Mouse (Mus musculus) fat pad, adult 2 months (tissue): ENCODE measurements around the gene Frmd4a.
A peak's percentile ranks its signal among the peaks of the same experiment; 100 is the strongest.

Source experiments
- DNase-seq: peaks from one replicate; pipeline ENCODE4 v3.0.0-alpha.2; 2011; ENCODE audit warnings: low read depth, low spot score; ENCODE audit errors: extremely low read depth

The Frmd4a gene

GRCm38 (mm10) chr2:4570186-4570861, 552.8 kb downstream of the Frmd4a start:
- no peak for DNase-seq

- DNase-seq, result no peak
These were observed 555.2 kb downstream of the Frmd4a start for GRCm38 (mm10) chr2:4572498-4573263.

- DNase-seq, result no peak
These were observed 555.9 kb downstream of the Frmd4a start for GRCm38 (mm10) chr2:4573386-4573785.

GRCm38 (mm10) chr2:4574251-4574650, 556.7 kb downstream of the Frmd4a start:
- DNase-seq, result no peak

GRCm38 (mm10) chr2:4575163-4575562, 557.6 kb downstream of the Frmd4a start:
- DNase-seq, result peak; percentile 76

DNA sequence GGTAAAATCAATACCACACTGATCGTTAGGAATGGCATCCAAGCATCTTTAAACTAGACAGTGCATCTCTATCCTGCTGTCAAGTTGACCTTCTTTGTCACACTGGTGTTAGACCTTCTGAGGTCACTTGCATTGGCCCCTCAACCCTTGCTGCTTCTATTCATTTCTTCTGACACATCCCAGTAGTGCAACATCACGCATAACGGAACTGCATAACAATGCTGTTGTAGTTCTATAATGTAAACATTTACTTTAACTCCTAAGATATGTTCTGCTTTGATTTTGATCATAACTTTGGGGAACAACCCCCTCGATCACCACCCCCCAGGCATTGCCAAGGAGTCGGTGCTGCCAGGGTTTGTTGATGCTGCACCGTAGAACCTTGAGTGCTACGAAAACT, 558.5 kb downstream of the Frmd4a start:
- no peak for DNase-seq

- DNase-seq, result no peak
These were observed 560.8 kb downstream of the Frmd4a start for GRCm38 (mm10) chr2:4578291-4578690.

- DNase-seq, result no peak
These were observed 562.0 kb downstream of the Frmd4a start for GRCm38 (mm10) chr2:4579357-4580068.

- no peak for DNase-seq
These were observed 563.1 kb downstream of the Frmd4a start for GRCm38 (mm10) chr2:4580666-4581065.

DNA sequence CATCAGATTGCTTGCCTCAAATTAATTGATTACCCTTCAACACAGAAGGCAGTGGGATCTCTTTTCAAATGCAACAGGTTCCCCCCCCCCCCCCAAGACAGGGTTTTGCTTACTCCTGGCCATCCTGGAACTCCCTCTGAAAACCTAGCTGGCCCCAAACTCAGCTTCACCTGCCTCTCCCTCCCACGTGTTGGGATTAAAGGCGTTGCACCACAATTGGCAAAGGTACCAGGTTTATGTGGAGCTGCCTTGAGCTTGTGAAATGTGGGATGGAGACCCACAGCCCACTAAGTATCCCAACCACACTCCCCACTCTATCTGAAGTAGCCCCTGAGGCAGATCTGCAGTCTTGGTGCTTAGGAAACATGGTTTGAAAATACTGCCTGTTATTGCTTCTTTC, 565.4 kb downstream of the Frmd4a start:
- DNase-seq, result peak; percentile 66

- DNase-seq, result no peak
These were observed 566.7 kb downstream of the Frmd4a start for GRCm38 (mm10) chr2:4584252-4584651.

GRCm38 (mm10) chr2:4586245-4586644, 568.7 kb downstream of the Frmd4a start:
- no peak for DNase-seq

DNA sequence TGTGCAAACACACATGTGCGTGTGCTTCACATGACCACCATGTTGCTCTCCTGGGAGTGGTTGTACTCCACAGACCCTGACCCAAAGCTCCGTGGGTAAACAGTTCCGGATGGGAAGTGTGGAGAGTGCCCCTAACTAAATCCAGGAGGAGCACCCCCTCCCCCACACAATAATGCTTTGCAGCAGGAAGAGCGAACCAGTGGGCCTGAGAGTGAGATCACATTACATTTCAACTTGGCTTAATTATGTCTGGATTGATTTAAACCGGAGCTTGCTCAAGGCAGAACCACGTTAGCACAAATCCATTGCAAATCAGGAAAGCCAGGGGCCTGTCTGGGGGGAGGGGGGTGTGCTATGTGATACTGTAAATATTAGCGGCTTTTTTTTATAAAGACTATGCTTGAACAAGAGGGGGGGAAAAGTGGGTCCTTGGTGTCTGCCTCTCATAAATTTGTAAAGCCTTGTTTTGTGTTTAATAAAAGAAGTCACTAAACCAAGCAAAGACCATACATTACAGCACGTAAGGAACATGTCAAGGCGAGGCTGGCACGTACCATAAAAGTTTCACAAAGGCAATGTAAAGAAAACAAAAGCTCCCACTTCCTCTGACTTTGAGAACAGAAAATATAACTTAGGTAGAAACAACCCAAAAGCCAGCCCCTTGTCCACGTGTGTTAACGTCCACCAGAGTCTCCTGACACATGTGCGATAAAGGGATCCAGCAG, 570.3 kb downstream of the Frmd4a start:
- DNase-seq, result no peak

GRCm38 (mm10) chr2:4591647-4592046, 574.1 kb downstream of the Frmd4a start:
- DNase-seq, result no peak

DNA sequence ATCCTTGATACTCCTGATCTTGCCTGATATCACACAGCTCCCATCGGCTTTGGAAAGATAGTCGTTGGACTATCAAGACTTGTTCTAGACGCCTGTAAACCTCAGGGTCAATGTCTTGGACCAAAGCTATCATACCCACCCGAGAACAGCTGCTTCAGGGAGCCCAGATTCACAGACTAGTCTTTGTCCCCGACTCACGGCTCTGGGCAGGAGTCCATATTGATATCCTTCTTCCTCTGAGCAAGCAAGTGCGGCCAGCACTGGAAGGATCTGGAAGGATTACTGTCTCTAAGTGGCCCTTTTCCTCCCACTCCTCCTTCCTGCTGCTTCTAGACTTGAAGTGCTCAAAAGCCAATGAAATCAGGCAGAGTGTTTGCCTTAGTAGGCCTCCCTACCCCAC, 575.1 kb downstream of the Frmd4a start:
- DNase-seq, result no peak

DNA sequence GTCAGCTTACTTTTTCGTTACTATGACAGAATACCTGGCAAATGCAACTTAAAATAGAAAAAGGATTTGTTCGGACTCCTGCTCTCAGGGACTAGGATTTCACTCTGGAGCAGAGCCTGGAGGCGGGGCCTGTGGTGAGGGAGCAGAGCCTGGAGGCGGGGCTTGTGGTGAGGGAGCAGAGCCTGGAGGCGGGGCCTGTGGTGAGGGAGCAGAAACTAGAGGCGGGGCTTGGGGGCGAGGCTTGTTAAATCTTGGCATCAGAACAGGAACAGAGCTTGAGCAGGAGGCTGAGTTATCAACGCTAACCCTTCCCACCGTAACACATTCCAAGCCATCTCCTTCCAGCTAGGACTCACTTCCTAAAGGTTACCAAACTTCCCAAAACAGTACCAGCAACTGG, 575.9 kb downstream of the Frmd4a start:
- DNase-seq, result no peak

DNA sequence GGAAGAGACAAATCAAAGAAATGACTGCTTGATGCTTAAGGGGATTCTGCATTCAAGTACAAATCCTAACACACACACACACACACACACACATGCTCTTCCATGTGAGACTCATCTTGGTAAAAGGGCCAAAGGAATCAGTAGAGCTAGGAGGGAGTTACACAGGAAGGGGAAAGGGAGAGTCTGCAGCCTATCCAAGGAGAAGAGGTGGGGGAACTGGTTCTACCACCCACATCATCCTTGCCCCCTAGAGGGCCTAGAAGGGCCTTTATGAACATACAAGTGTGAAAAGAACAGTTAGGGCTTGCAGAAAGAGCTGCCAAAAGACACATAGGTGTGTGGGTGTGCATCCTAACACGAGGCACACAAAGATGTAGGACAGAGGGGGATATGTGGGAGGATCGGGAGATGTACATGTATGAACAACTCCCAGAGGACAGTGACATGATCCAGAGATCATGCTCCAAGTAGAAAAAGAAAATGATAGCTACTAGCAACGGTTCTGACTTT, 576.4 kb downstream of the Frmd4a start:
- DNase-seq, result peak; percentile 90

GRCm38 (mm10) chr2:4596992-4597391, 579.5 kb downstream of the Frmd4a start:
- DNase-seq, result no peak

DNA sequence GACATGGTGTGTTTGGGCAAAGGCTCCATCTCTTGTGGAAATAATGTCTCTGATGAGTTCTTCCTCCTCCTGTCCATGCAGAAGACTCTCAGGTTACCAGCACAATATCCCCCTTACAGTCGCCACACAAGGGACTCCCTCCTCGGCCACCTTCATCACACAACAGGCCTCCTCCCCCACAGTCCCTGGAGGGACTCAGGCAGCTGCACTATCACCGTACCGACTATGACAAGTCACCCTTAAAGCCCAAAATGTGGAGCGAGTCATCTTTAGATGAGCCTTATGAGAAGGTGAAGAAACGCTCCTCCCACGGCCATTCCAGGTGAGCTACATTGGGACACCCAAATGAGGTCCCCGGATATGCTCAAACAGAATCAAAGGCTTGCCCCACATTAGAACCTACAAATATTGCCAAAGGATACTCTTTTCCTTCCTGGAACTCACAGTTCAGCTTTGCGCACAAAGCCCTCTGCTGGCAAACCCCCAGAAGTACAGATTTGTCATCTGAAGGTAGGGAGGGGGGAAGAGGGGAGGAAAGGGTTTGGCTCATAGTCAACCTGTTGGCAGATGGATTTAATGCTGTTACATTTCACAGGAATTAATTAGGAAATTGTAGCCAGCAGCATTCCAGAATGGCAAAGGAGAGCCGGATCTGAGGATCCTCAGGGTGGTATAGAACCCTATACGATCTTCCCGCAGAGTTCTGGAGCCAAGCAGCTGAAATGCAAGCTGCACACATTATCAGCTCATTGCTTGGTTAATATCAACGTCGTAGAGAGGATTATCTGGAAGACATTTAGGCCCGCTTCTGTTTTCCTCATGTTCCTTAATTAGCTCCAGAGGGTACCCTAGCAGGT, 583.7 kb downstream of the Frmd4a start:
- peak; percentile 82 for DNase-seq

DNA sequence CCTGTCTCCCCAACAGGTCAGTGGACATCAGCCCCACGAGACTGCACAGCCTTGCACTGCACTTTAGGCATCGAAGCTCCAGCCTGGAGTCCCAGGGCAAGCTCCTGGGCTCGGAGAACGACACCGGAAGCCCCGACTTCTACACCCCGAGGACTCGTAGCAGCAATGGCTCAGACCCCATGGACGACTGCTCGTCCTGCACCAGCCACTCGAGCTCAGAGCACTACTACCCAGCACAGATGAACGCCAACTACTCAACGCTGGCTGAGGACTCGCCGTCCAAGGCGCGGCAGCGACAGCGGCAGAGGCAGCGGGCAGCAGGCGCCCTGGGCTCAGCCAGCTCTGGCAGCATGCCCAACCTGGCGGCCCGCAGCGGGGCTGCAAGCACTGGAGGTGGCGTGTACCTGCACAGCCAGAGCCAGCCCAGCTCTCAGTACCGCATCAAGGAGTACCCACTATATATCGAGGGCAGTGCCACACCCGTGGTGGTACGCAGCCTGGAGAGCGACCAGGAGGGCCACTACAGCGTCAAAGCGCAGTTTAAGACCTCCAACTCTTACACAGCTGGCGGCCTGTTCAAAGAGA, 585.9 kb downstream of the Frmd4a start:
- no peak for DNase-seq
